In genomic region chrX:111404816-111405215, GRCm38 (mm10) we compare ENCODE assay signal across 16 mouse cellular contexts.
"Had no signal": no experiment of that assay in that cellular context is flagged by ENCODE, and none has a peak within 500 bp of the region (broad histone marks: within the 10 kb centered on the region; RNA-seq: fewer than 3 reads in every experiment).

No protein-coding gene starts in this region.

- H3K27ac ChIP-seq: neural tube, embryonic 12.5 days; neural tube, embryonic 13.5 days; neural tube, embryonic 15.5 days; stomach, embryonic 15.5 days; stomach, postnatal 0 days had no signal

- DNase-seq: retina, postnatal 1 day; right cerebral cortex, adult 18-20 months; right cerebral cortex, postnatal 14 days; right cerebral cortex, postnatal 25 days; right cerebral cortex, postnatal 4 days; spleen, adult 18-20 months; thymus, adult 18-20 months; thymus, adult 2 months; thymus, postnatal 14 days; thymus, postnatal 25 days; thymus, postnatal 4 days had no signal

- H3K9me3 ChIP-seq: neural tube, embryonic 12.5 days; neural tube, embryonic 13.5 days; neural tube, embryonic 15.5 days; stomach, embryonic 15.5 days had no signal

- H3K9ac ChIP-seq: neural tube, embryonic 12.5 days; neural tube, embryonic 13.5 days; neural tube, embryonic 15.5 days; stomach, embryonic 15.5 days had no signal

- H3K4me1 ChIP-seq: neural tube, embryonic 12.5 days; neural tube, embryonic 13.5 days; neural tube, embryonic 15.5 days; stomach, embryonic 15.5 days had no signal

- H3K4me3 ChIP-seq: neural tube, embryonic 12.5 days; neural tube, embryonic 13.5 days; neural tube, embryonic 15.5 days; stomach, embryonic 15.5 days had no signal

- H3K27me3 ChIP-seq: neural tube, embryonic 12.5 days; neural tube, embryonic 13.5 days; neural tube, embryonic 15.5 days; stomach, embryonic 15.5 days had no signal

- H3K36me3 ChIP-seq: neural tube, embryonic 12.5 days; neural tube, embryonic 13.5 days; neural tube, embryonic 15.5 days; stomach, embryonic 15.5 days had no signal
